Mouse (Mus musculus) stomach, embryonic 15.5 days (tissue): Measurements from ENCODE around the gene Inpp5a. TPM values are rescaled to one million over a fixed set of nuclear protein-coding genes. Genes with fewer than 3 reads are reported as not detected.

ENCODE experiments used
- ATAC-seq: fragments of 200-750 bp; cut with Nextera tagmentation; 2 replicates; pipeline ENCODE4 v1.8.0; 2017; ENCODE audit warnings: low read depth, moderate number of reproducible peaks, moderate TSS enrichment; ENCODE audit not compliant: insufficient read depth, low FRiP score
- H3K27ac ChIP-seq: fragments of 300-500 bp; sonication (generic); 2 replicates; pipeline ENCODE4 v1.5.1; 2015; ENCODE audit warnings: mild to moderate bottlenecking, inconsistent platforms
- H3K27me3 ChIP-seq: fragments of 300-500 bp; sonication (generic); replicated peaks from 2 replicates; pipeline ENCODE4 v1.6.1; 2015; ENCODE audit warnings: inconsistent platforms
- H3K36me3 ChIP-seq: fragments of 300-500 bp; sonication (generic); 2 replicates; pipeline ENCODE4 v1.6.1; 2015; ENCODE audit warnings: inconsistent platforms
- H3K4me1 ChIP-seq: fragments of 300-500 bp; sonication (generic); 2 replicates; pipeline ENCODE4 v1.6.1; 2015; ENCODE audit warnings: inconsistent platforms
- H3K4me2 ChIP-seq: fragments of 300-500 bp; sonication (generic); 2 replicates; pipeline ENCODE4 v1.6.1; 2015; ENCODE audit warnings: mild to moderate bottlenecking, inconsistent platforms
- H3K4me3 ChIP-seq: fragments of 300-500 bp; sonication (generic); replicated peaks from 2 replicates; pipeline ENCODE4 v1.5.1; 2015; ENCODE audit warnings: inconsistent platforms
- H3K9ac ChIP-seq: fragments of 300-500 bp; sonication (generic); 2 replicates; pipeline ENCODE4 v1.6.1; 2015; ENCODE audit warnings: inconsistent platforms
- H3K9me3 ChIP-seq: fragments of 300-500 bp; sonication (generic); 2 replicates; pipeline ENCODE4 v1.6.1; 2016; ENCODE audit warnings: inconsistent platforms
- WGBS: fragments of 180-500 bp; shearing (Covaris S2); methylation state at CpG from one replicate; pipeline ENCODE4 v1.1.7; 2015; 5-methylcytosine and 5-hydroxymethylcytosine counted together
- polyA plus RNA-seq: library from polyadenylated mRNA; unstranded; fragments of >200 nt; fragmentation: Nextera tagmentation; extraction: Ambion mirVana; gene quantifications from 2 replicates; pipeline ENCODE4 v1.2.1, GENCODE M21; 2015

The Inpp5a gene
- 35.0 and 35.7 TPM in 2 replicates for polyA plus RNA-seq

GRCm38 (mm10) chr7:139388670-139389212, at the start of gene Inpp5a:
Gene Inpp5a (plus strand): TSS chr7:139389109.
- H3K4me3 ChIP-seq, result peak within 1 kb of the TSS; percentile 91
- H3K9ac ChIP-seq, result peak within 1 kb of the TSS; percentile 95
- no peaks in the 10 kb centered on the region for H3K27me3 ChIP-seq
- WGBS, result under 1% methylated on average over 46 of the region's 47 CpGs
- H3K4me2 ChIP-seq, result peak within 1 kb of the TSS; percentile 83
- H3K9me3 ChIP-seq, result no peaks in the 10 kb centered on the region
- ATAC-seq, result peak; percentile 97
- H3K27ac ChIP-seq, result peak within 1 kb of the TSS; percentile 85
- H3K4me1 ChIP-seq, result peaks cover 41% of the 10 kb centered on the region
- no peaks in the 10 kb centered on the region for H3K36me3 ChIP-seq

- Histone ChIP-seq H3K27me3 (no peaks in the 10 kb centered on the region), H3K9ac (no peak overlapping the region), H3K27ac (no peak overlapping the region), H3K9me3 (peaks cover 3% of the 10 kb centered on the region; the same call in 1 of the 2 replicates), H3K4me1 (peaks cover 2% of the 10 kb centered on the region; the same call in 1 of the 2 replicates), H3K36me3 (no peaks in the 10 kb centered on the region), H3K4me3 (no peak overlapping the region), H3K4me2 (no peak overlapping the region)
- 81% methylated on average over 3 of the region's 3 CpGs for WGBS
- no peak for ATAC-seq
These were observed 49.7 kb upstream of the Inpp5a start for GRCm38 (mm10) chr7:139339184-139339583.

GRCm38 (mm10) chr7:139341020-139341660, 47.8 kb upstream of the Inpp5a start:
- no peak for ATAC-seq
- Histone ChIP-seq H3K9me3 (no peaks in the 10 kb centered on the region), H3K27ac (no peak overlapping the region), H3K36me3 (no peaks in the 10 kb centered on the region), H3K4me1 (peaks cover 2% of the 10 kb centered on the region; the same call in 1 of the 2 replicates), H3K4me2 (no peak overlapping the region), H3K4me3 (no peak overlapping the region), H3K27me3 (no peaks in the 10 kb centered on the region), H3K9ac (no peak overlapping the region)
- 73% methylated on average over 4 of the region's 4 CpGs for WGBS

- no peak overlapping the region for H3K4me2 ChIP-seq
- H3K4me1 ChIP-seq, result peaks cover 2% of the 10 kb centered on the region; the same call in 1 of the 2 replicates
- H3K36me3 ChIP-seq, result no peaks in the 10 kb centered on the region
- no peak overlapping the region for H3K27ac ChIP-seq
- ATAC-seq, result no peak
- H3K27me3 ChIP-seq, result no peaks in the 10 kb centered on the region
- WGBS, result 66% methylated on average over 5 of the region's 5 CpGs
- H3K9me3 ChIP-seq, result no peaks in the 10 kb centered on the region
- H3K9ac ChIP-seq, result no peak overlapping the region
- H3K4me3 ChIP-seq, result no peak overlapping the region
These were observed 46.1 kb upstream of the Inpp5a start for GRCm38 (mm10) chr7:139342809-139343208.

GRCm38 (mm10) chr7:139347051-139347450, 41.9 kb upstream of the Inpp5a start:
- no peaks in the 10 kb centered on the region for H3K36me3 ChIP-seq
- no peaks in the 10 kb centered on the region for H3K9me3 ChIP-seq
- no peak overlapping the region for H3K9ac ChIP-seq
- WGBS, result 27% methylated on average over 7 of the region's 7 CpGs
- no peak for ATAC-seq
- no peak overlapping the region for H3K27ac ChIP-seq
- peaks cover 2% of the 10 kb centered on the region; the same call in 1 of the 2 replicates for H3K4me1 ChIP-seq
- H3K27me3 ChIP-seq, result no peaks in the 10 kb centered on the region
- H3K4me3 ChIP-seq, result no peak overlapping the region
- no peak overlapping the region for H3K4me2 ChIP-seq

GRCm38 (mm10) chr7:139350606-139351005, 38.3 kb upstream of the Inpp5a start:
- H3K27ac ChIP-seq, result no peak overlapping the region
- 76% methylated on average over 3 of the region's 3 CpGs for WGBS
- no peaks in the 10 kb centered on the region for H3K27me3 ChIP-seq

GRCm38 (mm10) chr7:139354370-139355139, 34.4 kb upstream of the Inpp5a start:
- no peak overlapping the region for H3K4me2 ChIP-seq
- H3K4me1 ChIP-seq, result no peaks in the 10 kb centered on the region
- 80% methylated on average over 4 of the region's 4 CpGs for WGBS
- no peaks in the 10 kb centered on the region for H3K9me3 ChIP-seq
- ATAC-seq, result no peak
- H3K27me3 ChIP-seq, result no peaks in the 10 kb centered on the region
- no peak overlapping the region for H3K4me3 ChIP-seq
- no peaks in the 10 kb centered on the region for H3K36me3 ChIP-seq
- no peak overlapping the region for H3K9ac ChIP-seq
- no peak overlapping the region for H3K27ac ChIP-seq

More at GRCm38 (mm10) chr7:139350606-139351005, 38.3 kb upstream of the Inpp5a start:
- Histone ChIP-seq H3K36me3 (no peaks in the 10 kb centered on the region), H3K4me3 (no peak overlapping the region), H3K9me3 (no peaks in the 10 kb centered on the region), H3K9ac (no peak overlapping the region), H3K4me2 (no peak overlapping the region), H3K4me1 (no peaks in the 10 kb centered on the region)
- no peak for ATAC-seq

GRCm38 (mm10) chr7:139357043-139357442, 31.9 kb upstream of the Inpp5a start:
- ATAC-seq, result peak; percentile 85
- no peaks in the 10 kb centered on the region for H3K9me3 ChIP-seq
- no peak overlapping the region for H3K4me3 ChIP-seq
- H3K4me1 ChIP-seq, result no peaks in the 10 kb centered on the region
- H3K27ac ChIP-seq, result no peak overlapping the region
- no peaks in the 10 kb centered on the region for H3K27me3 ChIP-seq
- no peak overlapping the region for H3K9ac ChIP-seq
- H3K4me2 ChIP-seq, result no peak overlapping the region
- no peaks in the 10 kb centered on the region for H3K36me3 ChIP-seq
- 58% methylated on average over 2 of the region's 2 CpGs for WGBS

GRCm38 (mm10) chr7:139359906-139360305, 29.0 kb upstream of the Inpp5a start:
- H3K9ac ChIP-seq, result no peak overlapping the region
- peaks cover 20% of the 10 kb centered on the region for H3K4me1 ChIP-seq
- H3K4me3 ChIP-seq, result no peak overlapping the region
- H3K27me3 ChIP-seq, result no peaks in the 10 kb centered on the region
- H3K27ac ChIP-seq, result no peak overlapping the region
- no peaks in the 10 kb centered on the region for H3K36me3 ChIP-seq
- WGBS, result 64% methylated on average over 4 of the region's 4 CpGs
- no peaks in the 10 kb centered on the region for H3K9me3 ChIP-seq
- H3K4me2 ChIP-seq, result no peak overlapping the region
- ATAC-seq, result no peak

GRCm38 (mm10) chr7:139360890-139361559, 27.9 kb upstream of the Inpp5a start:
- peak overlapping the region; percentile 28; the same call in 1 of the 2 replicates for H3K27ac ChIP-seq
- H3K9me3 ChIP-seq, result no peaks in the 10 kb centered on the region

GRCm38 (mm10) chr7:139361799-139362198, 27.1 kb upstream of the Inpp5a start:
- no peaks in the 10 kb centered on the region for H3K36me3 ChIP-seq
- no peak overlapping the region for H3K4me3 ChIP-seq
- H3K9ac ChIP-seq, result no peak overlapping the region
- H3K9me3 ChIP-seq, result no peaks in the 10 kb centered on the region
- H3K4me1 ChIP-seq, result peaks cover 33% of the 10 kb centered on the region
- H3K27me3 ChIP-seq, result no peaks in the 10 kb centered on the region
- 82% methylated on average over 5 of the region's 5 CpGs for whole genome bisulfite sequencing
- H3K4me2 ChIP-seq, result no peak overlapping the region
- no peak for ATAC-seq
- no peak overlapping the region for H3K27ac ChIP-seq

More at GRCm38 (mm10) chr7:139360890-139361559, 27.9 kb upstream of the Inpp5a start:
- Histone ChIP-seq H3K4me2 (no peak overlapping the region), H3K9ac (no peak overlapping the region), H3K36me3 (no peaks in the 10 kb centered on the region), H3K4me3 (no peak overlapping the region), H3K27me3 (no peaks in the 10 kb centered on the region), H3K4me1 (peaks cover 31% of the 10 kb centered on the region)
- 70% methylated on average over 3 of the region's 3 CpGs for WGBS
- ATAC-seq, result no peak
